Mouse (Mus musculus) forebrain, embryonic 11.5 days (tissue): ENCODE data around the gene Mybl2. TPM values are rescaled to one million over a fixed set of nuclear protein-coding genes. Genes with fewer than 3 reads are reported as not detected.
"Not testable (repeated sequence)": the region's sequence is repeated elsewhere in the genome, so short reads cannot be mapped to it uniquely, and the experiment has no call there.

ENCODE experiments used
- ATAC-seq: fragments of 200-750 bp; cut with Nextera tagmentation; replicated peaks from 2 replicates; pipeline ENCODE4 v1.8.0; 2017; ENCODE audit warnings: moderate TSS enrichment; ENCODE audit not compliant: low FRiP score
- DNase-seq: peaks from one replicate; pipeline ENCODE4 v3.0.0-alpha.2; 2017; ENCODE audit warnings: low spot score
- H3K27ac ChIP-seq: fragments of 300-500 bp; sonication (generic); 2 replicates; pipeline ENCODE4 v1.5.1; 2014; ENCODE audit warnings: low read depth, low read length
- H3K27me3 ChIP-seq: fragments of 300-500 bp; sonication (generic); 2 replicates; pipeline ENCODE4 v1.6.1; 2014; ENCODE audit warnings: mild to moderate bottlenecking, low read length, mixed read lengths; ENCODE audit not compliant: control insufficient read depth, insufficient read depth
- H3K36me3 ChIP-seq: fragments of 300-500 bp; sonication (generic); 2 replicates; pipeline ENCODE4 v1.6.1; 2014; ENCODE audit warnings: mild to moderate bottlenecking, low read length, moderate library complexity, mixed read lengths; ENCODE audit not compliant: control insufficient read depth, insufficient read depth
- H3K4me1 ChIP-seq: fragments of 300-500 bp; sonication (generic); replicated peaks from 2 replicates; pipeline ENCODE4 v1.6.1; 2014; ENCODE audit warnings: low read length, mixed read lengths; ENCODE audit not compliant: control insufficient read depth, insufficient read depth
- H3K4me2 ChIP-seq: fragments of 300-500 bp; sonication (generic); 2 replicates; pipeline ENCODE4 v1.6.1; 2014; ENCODE audit warnings: low read depth, mild to moderate bottlenecking, low read length, moderate library complexity, mixed read lengths; ENCODE audit not compliant: severe bottlenecking
- H3K4me3 ChIP-seq: fragments of 300-500 bp; sonication (generic); 2 replicates; pipeline ENCODE4 v1.5.1; 2014; ENCODE audit warnings: low read depth, low read length
- H3K9ac ChIP-seq: fragments of 300-500 bp; sonication (generic); 2 replicates; pipeline ENCODE4 v1.6.1; 2014; ENCODE audit warnings: low read length
- H3K9me3 ChIP-seq: fragments of 300-500 bp; sonication (generic); 2 replicates; pipeline ENCODE4 v1.6.1; 2016; ENCODE audit warnings: low read length, mixed read lengths; ENCODE audit not compliant: control insufficient read depth
- WGBS: fragments of 180-500 bp; shearing (Covaris S2); extraction: QIAGEN DNeasy Blood & Tissue Kit; methylation state at CpG from one replicate; pipeline ENCODE4 v1.1.7; 2014; 5-methylcytosine and 5-hydroxymethylcytosine counted together
- polyA plus RNA-seq: library from polyadenylated mRNA; unstranded; fragments of >200 nt; fragmentation: Nextera tagmentation; extraction: Ambion mirVana; gene quantifications from 2 replicates; pipeline ENCODE4 v1.2.1, GENCODE M21; 2014

Gene Mybl2
- polyA plus RNA-seq, 1 experiment from 2014 or later, result 60.4 TPM

DNA sequence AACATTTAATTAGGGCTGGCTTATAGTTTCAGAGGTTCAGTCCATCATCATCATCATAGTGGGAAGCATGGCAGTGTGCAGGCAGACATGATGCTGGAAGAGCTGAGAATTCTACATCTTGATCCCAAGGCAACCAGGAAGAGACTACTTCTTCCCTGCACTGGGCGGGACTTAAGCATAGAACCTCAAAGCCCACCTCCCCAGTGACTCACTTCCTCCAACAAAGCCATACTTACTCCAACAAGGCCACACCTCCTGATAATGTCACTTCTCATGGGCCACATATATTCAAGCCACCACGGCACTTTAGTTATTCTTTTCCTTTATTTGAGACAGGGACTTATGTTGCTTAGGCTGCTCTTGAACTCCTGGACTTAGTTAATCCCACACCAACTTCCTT, 5.4 kb upstream of the Mybl2 start:
- DNase-seq (no peak), ATAC-seq (no peak)
- H3K9ac ChIP-seq, result no peak overlapping the region
- H3K4me2 ChIP-seq, result no peak overlapping the region
- 96% methylated on average over 2 of the region's 2 CpGs for WGBS
- H3K4me1 ChIP-seq, result no peaks in the 10 kb centered on the region; the same call in 1 of the 2 replicates
- H3K27ac ChIP-seq, result no peak overlapping the region
- no peaks in the 10 kb centered on the region for H3K27me3 ChIP-seq
- H3K9me3 ChIP-seq, result no peaks in the 10 kb centered on the region
- H3K36me3 ChIP-seq, result 0 out of 2 replicates have a peak, but pooled peaks cover 2% of the 10 kb centered on the region
- H3K4me3 ChIP-seq, result no peak overlapping the region

DNA sequence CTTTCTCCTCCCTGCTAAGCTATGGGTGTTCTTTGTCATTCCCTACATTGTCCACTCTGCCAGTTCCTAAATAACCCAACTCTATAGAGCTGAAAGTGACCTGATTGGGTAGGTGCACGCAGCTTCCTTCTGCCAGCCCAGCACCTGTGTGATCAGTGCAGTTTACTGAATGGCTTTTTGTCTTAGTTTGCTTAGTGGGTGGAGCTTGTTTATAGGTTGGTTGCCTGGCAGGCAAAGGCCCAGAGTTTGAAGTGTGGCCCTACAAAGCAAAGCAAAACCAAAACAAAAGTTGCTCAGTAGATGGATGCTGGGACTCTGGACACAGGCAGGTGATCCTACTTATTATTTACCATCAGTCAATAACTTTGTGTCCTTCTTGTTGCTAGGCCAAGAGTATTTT, 2.8 kb upstream of the Mybl2 start:
- H3K4me3 ChIP-seq, result no peak overlapping the region
- H3K4me2 ChIP-seq, result no peak overlapping the region
- DNase-seq (no peak), ATAC-seq (no peak)
- H3K9ac ChIP-seq, result no peak overlapping the region
- 63% methylated on average over 1 of the region's 1 CpGs for WGBS
- 0 out of 2 replicates have a peak, but pooled peaks cover 2% of the 10 kb centered on the region for H3K36me3 ChIP-seq
- no peaks in the 10 kb centered on the region for H3K27me3 ChIP-seq
- no peaks in the 10 kb centered on the region for H3K9me3 ChIP-seq
- peaks cover 11% of the 10 kb centered on the region for H3K4me1 ChIP-seq
- H3K27ac ChIP-seq, result no peak overlapping the region

DNA sequence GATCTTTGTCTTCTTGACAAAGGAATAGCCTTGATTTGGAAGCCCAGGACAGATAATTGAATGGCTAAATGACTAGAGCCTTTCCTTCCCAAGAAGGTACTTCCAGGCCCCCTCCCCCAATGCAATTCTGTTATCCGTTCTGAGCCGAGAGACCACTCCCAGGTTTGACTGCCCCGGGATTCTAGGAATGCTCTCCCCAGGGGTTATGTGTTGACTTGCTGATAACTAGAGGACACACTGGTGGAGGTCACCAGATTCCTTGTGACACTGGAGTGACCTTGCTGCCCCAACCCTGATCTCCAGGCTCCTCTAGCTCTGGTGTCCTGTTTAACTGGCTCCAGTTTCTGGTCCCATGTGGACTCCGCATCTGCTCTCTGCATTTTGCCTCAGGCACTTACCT, 2.4 kb upstream of the Mybl2 start:
- no peak for ATAC-seq
- Histone ChIP-seq H3K36me3 (0 out of 2 replicates have a peak, but pooled peaks cover under 1% of the 10 kb centered on the region), H3K27me3 (no peaks in the 10 kb centered on the region), H3K9me3 (no peaks in the 10 kb centered on the region), H3K4me2 (no peak overlapping the region), H3K9ac (no peak overlapping the region), H3K4me3 (no peak overlapping the region), H3K4me1 (peaks cover 11% of the 10 kb centered on the region), H3K27ac (no peak overlapping the region)
- DNase-seq, result no peak
- WGBS, result 40% methylated on average over 4 of the region's 4 CpGs

DNA sequence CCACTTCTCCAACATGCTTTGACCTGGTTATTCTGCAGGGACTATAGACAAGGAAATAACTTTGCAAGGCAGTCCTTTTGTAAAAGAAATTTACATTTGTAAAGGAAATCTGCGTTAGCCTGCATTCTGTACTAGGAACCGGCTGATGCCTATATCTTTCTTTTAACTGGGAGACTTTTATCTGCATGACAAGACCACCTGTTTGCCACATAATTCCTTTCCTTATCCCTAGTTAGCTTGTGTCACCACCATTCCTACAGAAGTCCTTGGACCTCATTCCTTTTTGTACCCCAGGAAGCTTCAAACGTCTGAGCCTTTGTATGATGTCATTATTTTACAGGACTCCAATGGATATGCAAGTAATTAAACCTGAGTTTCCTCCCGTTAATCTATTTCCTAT, 1.7 kb upstream of the Mybl2 start:
- Histone ChIP-seq H3K36me3 (no peaks in the 10 kb centered on the region), H3K27me3 (no peaks in the 10 kb centered on the region), H3K9ac (no peak overlapping the region), H3K4me3 (no peak overlapping the region), H3K4me1 (peaks cover 11% of the 10 kb centered on the region), H3K9me3 (no peaks in the 10 kb centered on the region), H3K4me2 (no peak overlapping the region), H3K27ac (no peak overlapping the region)
- WGBS, result 64% methylated on average over 4 of the region's 4 CpGs
- ATAC-seq (no peak), DNase-seq (no peak)

DNA sequence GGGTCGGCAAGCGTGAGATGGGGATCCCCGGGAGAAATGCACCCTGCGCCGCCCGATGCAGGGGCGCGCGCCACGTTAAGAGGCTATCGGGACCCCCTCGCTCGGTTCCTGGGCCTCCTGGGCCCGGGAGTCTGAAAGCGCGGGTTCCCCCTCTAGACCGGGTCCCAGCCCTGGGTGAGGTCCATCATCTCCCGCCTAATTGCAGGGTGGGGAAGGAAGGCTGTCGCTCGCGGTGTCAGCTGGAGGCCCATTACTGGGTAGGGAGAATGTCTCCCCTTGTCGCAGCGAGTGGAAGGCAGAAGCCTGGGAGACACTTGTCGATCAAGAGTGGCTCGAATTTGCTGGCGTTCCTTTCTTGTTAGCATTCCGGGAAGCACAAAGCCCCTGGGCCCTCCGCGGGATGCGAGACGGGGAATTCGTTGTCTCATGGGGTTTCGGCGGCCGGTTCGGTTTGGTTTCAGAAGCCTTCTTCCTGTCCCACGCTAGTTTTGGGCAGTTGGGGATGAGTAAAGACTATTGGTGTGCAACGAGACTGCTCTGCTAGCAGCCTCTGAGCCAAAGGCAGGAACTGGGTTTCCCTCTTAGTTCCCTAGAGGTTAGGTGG, 506 bp downstream of the Mybl2 start:
- WGBS, result under 1% methylated on average over 36 of the region's 38 CpGs
- H3K4me1 ChIP-seq, result peaks cover 11% of the 10 kb centered on the region
- no peaks in the 10 kb centered on the region for H3K27me3 ChIP-seq
- H3K36me3 ChIP-seq, result no peaks in the 10 kb centered on the region
- peak overlapping the region; percentile 95 for H3K4me2 ChIP-seq
- peak; percentile 13; the same call in 1 of the 2 replicates for ATAC-seq
- no peaks in the 10 kb centered on the region for H3K9me3 ChIP-seq
- peak; percentile 74 for DNase-seq
- peak overlapping the region; percentile 84 for H3K9ac ChIP-seq
- H3K4me3 ChIP-seq, result peak overlapping the region; percentile 73
- peak overlapping the region; percentile 66 for H3K27ac ChIP-seq

DNA sequence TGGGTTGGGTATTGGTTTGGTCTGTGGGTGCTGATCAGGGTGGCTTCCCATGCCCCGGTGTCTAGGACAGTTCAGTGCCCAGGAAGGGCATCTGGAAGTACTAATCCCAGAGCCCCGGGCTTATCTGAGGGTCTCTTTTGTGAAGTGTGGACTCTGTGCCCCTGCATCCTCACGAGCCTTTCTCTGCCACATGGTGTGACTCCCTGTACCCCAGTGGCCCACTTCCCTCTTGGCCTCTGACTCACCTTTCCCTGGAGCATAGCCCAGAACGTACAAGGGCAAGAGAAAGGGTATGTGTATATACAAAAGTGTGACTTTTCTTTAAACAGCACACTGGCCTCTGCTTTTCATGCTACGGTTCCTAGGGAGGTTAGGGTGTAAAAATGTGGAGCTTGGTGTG, 1.2 kb downstream of the Mybl2 start:
- H3K4me2 ChIP-seq, result peak overlapping the region; percentile 95
- ATAC-seq, result no peak
- no peaks in the 10 kb centered on the region for H3K36me3 ChIP-seq
- H3K9ac ChIP-seq, result peak overlapping the region; percentile 84
- 25% methylated on average over 5 of the region's 5 CpGs for WGBS
- peak overlapping the region; percentile 73 for H3K4me3 ChIP-seq
- H3K27me3 ChIP-seq, result no peaks in the 10 kb centered on the region
- peak; percentile 54 for DNase-seq
- no peak overlapping the region for H3K27ac ChIP-seq
- no peaks in the 10 kb centered on the region for H3K9me3 ChIP-seq
- peaks cover 11% of the 10 kb centered on the region for H3K4me1 ChIP-seq

DNA sequence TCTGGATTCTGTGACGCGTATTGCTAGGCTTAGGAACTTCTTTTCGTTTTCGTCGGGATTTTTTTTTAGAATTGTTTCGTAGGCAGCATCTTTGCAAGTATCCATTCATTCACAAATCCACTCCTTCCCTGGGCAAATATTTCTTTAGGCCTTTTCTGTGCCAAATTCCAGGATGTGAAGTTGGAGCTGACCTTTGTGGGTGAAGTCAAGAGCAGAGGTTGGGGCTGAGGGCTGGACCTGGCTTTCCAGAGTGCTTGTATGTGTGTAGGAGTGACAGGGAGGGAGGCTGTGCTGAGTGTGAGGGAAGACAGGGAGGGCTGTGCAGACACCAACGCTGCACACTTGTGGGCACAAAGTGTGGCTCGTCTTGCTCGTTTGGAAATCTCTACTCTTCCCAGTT, 2.1 kb downstream of the Mybl2 start:
- Histone ChIP-seq H3K4me2 (no peak overlapping the region), H3K4me1 (peaks cover 11% of the 10 kb centered on the region), H3K36me3 (no peaks in the 10 kb centered on the region), H3K27ac (no peak overlapping the region), H3K27me3 (no peaks in the 10 kb centered on the region), H3K4me3 (no peak overlapping the region), H3K9ac (no peak overlapping the region), H3K9me3 (no peaks in the 10 kb centered on the region)
- DNase-seq, result no peak
- 91% methylated on average over 9 of the region's 9 CpGs for WGBS
- ATAC-seq, result no peak

DNA sequence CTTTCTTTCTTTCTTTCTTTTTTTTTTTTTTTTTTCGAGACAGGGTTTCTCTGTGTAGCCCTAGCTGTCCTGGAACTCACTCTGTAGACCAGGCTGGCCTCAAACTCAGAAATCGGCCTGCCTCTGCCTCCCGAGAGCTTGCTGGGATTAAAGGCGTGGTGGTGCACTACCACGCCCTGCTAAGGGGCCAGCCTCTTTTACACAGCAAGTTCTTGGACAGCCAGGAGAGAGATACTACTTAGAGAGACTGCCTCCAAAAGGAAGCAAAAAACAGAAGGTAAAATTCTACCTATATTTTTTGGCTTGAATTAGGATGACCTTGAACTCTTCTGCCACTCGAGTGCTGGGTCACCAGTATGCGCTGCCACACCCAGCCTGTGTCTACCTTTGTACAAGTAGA, 4.5 kb downstream of the Mybl2 start:
- ATAC-seq, result not testable (repeated sequence)

DNA sequence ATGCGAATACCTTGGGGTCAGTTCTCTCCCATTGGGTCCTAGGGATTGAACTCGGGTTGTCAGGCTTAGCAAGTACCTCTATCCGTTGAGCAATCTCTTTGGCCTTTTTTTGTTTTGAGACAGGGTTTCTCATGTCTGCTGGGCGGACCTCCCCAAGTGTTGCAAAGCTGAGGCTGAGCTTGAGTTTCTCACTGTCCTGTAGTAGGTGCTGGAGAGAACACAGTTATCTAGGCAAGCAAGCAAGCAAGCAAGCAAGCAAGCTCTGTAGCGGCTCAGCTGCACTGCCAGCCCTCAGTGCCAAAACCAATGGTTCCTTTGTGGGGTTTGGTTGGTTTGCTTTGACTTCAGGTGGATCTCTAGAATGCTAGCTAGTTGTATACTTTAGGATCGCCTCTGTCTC, 6.1 kb downstream of the Mybl2 start:
- Histone ChIP-seq H3K9ac (no peak overlapping the region), H3K4me2 (no peak overlapping the region), H3K4me1 (peaks cover 5% of the 10 kb centered on the region), H3K9me3 (no peaks in the 10 kb centered on the region), H3K27me3 (no peaks in the 10 kb centered on the region), H3K4me3 (no peak overlapping the region), H3K36me3 (peaks cover 4% of the 10 kb centered on the region; the same call in 1 of the 2 replicates), H3K27ac (no peak overlapping the region)
- DNase-seq, result no peak
- 78% methylated on average over 6 of the region's 6 CpGs for WGBS
- no peak for ATAC-seq

More for the DNA sequence above, 4.5 kb downstream of the Mybl2 start:
- H3K4me2 ChIP-seq, H3K9ac ChIP-seq, H3K36me3 ChIP-seq, H3K4me3 ChIP-seq, DNase-seq, H3K9me3 ChIP-seq, H3K27ac ChIP-seq, H3K27me3 ChIP-seq: not testable (repeated sequence)
- peaks cover 11% of the 10 kb centered on the region for H3K4me1 ChIP-seq
- WGBS, result 93% methylated on average over 6 of the region's 7 CpGs
